Mouse (Mus musculus): Measurements from ENCODE around the gene Gsto2.

- TF ChIP-seq CTCF (IDR thresholded peaks at IDR 0.05; ENCODE audit: low read depth) (no peak), EP300 (IDR thresholded peaks at IDR 0.05; ENCODE audit: low read depth) (no peak)
These were observed 10.9 kb downstream of the Gsto2 start for GRCm38 (mm10) chr19:47876252-47876651.
